Mouse (Mus musculus): Measurements from ENCODE around the gene Msh2. TPM values are rescaled to one million over a fixed set of nuclear protein-coding genes. Genes with fewer than 3 reads are reported as not detected.
"Not testable (repeated sequence)": the region's sequence is repeated elsewhere in the genome, so short reads cannot be mapped to it uniquely, and the experiment has no call there.

Gene Msh2
- polyA plus RNA-seq (2012), result 0.43 and 0.57 TPM in 2 replicates

DNA sequence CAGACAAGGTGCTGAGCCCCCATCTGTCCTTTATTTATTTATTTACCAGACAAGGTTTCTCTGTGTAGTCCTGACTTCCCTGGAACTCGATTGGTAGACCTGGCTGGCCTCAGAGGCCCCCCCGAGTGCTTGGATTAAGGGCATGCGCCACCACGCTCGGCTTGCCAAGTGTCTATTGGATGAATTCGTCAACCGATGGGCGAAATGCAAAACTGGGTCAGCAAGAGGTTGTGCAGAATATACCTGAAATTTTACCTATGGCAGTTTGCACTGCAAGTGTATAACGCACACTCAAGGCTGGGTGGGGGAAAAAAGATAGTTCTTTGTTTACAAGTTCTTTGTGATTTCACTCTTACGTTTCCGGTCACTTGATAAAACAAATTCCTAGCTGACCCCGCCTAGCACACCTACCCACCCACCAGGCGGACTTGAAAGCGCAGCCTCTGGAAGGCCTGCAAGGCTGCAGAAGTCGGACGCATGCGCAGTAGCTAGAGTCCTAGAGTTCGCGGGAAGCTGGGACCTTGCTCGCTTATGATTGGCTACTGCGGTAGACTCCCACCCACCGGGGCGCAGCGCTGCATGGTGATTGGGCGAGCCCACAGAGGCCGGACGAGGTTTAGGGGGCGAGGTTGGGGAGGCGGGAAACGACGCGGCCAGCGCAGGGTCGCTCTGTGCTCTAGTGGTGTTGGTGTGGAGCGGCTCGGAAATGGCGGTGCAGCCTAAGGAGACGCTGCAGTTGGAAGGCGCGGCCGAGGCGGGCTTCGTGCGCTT, at the start of gene Msh2:
Gene Msh2 (plus strand): TSS at position 441 of the 771 bp plus-strand sequence.
- no peaks in the 10 kb centered on the region for H3K9me3 ChIP-seq (ENCODE audit: control insufficient read depth, low read length)
- peaks cover 11% of the 10 kb centered on the region for H3K36me3 ChIP-seq (ENCODE audit: control insufficient read depth)
- H3K27me3 ChIP-seq (ENCODE audit: control insufficient read depth), result no peaks in the 10 kb centered on the region
- H3K4me3 ChIP-seq (replicated peaks), result peak within 1 kb of the TSS; percentile 86
- peaks cover 25% of the 10 kb centered on the region for H3K4me1 ChIP-seq (ENCODE audit: control insufficient read depth)
- TF ChIP-seq GATA1 (IDR thresholded peaks at IDR 0.05; ENCODE audit: low read length), result no peak
- TF ChIP-seq TAL1 (IDR thresholded peaks at IDR 0.05; ENCODE audit: low read length), result no peak

DNA sequence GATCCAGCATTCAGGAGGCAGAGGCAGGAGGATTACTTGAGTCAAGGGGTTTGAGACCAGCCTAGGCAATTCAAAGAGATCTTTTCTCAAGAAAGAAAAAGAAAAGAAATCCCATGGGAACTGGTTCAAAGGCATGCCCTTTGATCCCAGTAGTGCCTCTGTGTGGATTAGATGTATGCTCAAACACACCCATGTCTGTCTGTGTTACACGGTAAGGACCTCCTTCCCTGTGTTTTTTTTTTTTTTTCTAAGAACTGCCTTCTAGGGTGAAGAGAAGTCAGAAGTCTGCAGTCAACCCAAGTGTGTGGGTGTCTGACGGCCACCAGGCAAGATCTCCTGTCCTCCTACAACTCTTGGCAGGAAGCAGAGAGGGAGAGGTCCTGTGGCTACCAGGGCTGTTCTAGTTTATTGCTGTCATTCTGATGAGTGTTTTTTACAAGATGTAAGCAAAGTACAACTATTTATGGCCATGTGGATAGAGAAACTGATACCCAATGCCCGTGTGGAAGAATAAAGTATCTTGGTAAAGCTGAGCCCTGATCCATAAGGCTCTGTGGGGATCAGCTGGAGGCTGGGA, 46.5 kb upstream of the Msh2 start:
- H3K27me3 ChIP-seq (ENCODE audit: control insufficient read depth), result no peaks in the 10 kb centered on the region
- no peaks in the 10 kb centered on the region for H3K4me1 ChIP-seq (ENCODE audit: control insufficient read depth)
- no peaks in the 10 kb centered on the region for H3K36me3 ChIP-seq (ENCODE audit: control insufficient read depth)
- no peaks in the 10 kb centered on the region for H3K9me3 ChIP-seq (ENCODE audit: control insufficient read depth, low read length)
- no peak overlapping the region for H3K4me3 ChIP-seq (replicated peaks)
- TF ChIP-seq TAL1 (IDR thresholded peaks at IDR 0.05; ENCODE audit: low read length) (no peak), GATA1 (IDR thresholded peaks at IDR 0.05; ENCODE audit: low read length) (no peak)

DNA sequence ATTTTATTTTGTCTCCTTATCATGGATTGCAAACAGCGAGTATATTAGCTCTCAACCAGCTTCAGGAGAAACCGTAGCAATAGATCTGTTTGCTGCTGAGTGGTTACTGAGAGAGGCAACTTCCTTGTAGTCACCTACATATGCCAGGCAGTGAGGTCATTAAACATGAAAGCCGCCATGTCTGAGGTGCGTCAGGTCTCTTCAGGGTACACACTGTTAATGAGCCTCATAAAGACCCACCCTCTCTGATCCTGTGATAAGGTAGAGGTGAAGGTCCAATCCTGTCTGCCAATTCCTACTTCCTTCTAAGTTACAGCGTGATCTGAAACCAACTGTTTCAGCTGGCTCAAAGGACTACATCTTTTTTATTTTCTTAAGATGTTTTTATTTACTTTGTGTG, 44.0 kb upstream of the Msh2 start:
- Histone ChIP-seq H3K4me1 (ENCODE audit: control insufficient read depth) (no peaks in the 10 kb centered on the region), H3K9me3 (ENCODE audit: control insufficient read depth, low read length) (no peaks in the 10 kb centered on the region), H3K4me3 (replicated peaks) (no peak overlapping the region), H3K27me3 (ENCODE audit: control insufficient read depth) (peaks cover 2% of the 10 kb centered on the region; the same call in 1 of the 2 replicates), H3K36me3 (ENCODE audit: control insufficient read depth) (no peaks in the 10 kb centered on the region)
- TF ChIP-seq GATA1 (IDR thresholded peaks at IDR 0.05; ENCODE audit: low read length), result no peak
- TF ChIP-seq TAL1 (IDR thresholded peaks at IDR 0.05; ENCODE audit: low read length), result no peak

DNA sequence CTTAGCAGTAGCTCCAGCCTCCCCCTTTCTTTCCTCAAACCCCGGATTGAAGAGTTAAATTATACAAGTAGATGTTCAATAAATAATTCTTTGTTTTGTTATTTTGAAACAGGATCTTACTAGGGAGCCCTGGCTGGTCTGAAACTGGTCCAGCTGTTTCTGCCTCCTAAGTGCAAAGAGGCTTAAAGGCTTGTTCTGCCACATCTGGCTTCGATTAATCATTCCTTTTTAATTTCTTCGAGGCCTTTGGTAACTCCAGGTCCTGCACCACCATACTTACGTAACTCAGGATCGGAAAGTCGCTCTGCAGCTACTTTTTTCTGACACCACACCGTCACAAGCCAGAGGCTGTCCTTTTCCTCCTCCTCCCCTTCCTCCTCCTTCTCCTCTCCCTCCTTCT, 43.4 kb upstream of the Msh2 start:
- Histone ChIP-seq H3K27me3 (ENCODE audit: control insufficient read depth) (peaks cover 2% of the 10 kb centered on the region; the same call in 1 of the 2 replicates), H3K36me3 (ENCODE audit: control insufficient read depth) (no peaks in the 10 kb centered on the region), H3K9me3 (ENCODE audit: control insufficient read depth, low read length) (no peaks in the 10 kb centered on the region), H3K4me1 (ENCODE audit: control insufficient read depth) (no peaks in the 10 kb centered on the region), H3K4me3 (replicated peaks) (no peak overlapping the region)
- TF ChIP-seq TAL1 (IDR thresholded peaks at IDR 0.05; ENCODE audit: low read length) (no peak), GATA1 (IDR thresholded peaks at IDR 0.05; ENCODE audit: low read length) (no peak)

DNA sequence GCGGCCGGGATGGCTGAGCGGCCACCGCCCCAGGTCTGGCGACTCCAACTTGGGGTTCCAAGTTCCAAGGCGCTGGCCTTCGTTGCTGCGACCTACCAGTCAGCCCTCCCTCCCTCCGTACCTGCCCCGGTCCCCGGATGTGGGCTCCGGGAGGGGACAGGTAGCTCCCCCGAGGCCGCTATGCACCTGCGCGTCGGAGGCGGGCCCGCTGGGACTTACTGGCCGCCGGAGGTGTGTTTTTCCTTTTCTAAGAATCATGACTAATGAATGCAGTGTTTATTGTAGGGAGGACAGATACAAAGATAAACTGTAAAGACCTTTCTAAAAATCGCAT, 35.1 kb upstream of the Msh2 start:
- Histone ChIP-seq H3K4me1 (ENCODE audit: control insufficient read depth) (peaks cover 4% of the 10 kb centered on the region), H3K27me3 (ENCODE audit: control insufficient read depth) (peaks cover 52% of the 10 kb centered on the region), H3K4me3 (replicated peaks) (peak overlapping the region; percentile 52), H3K36me3 (ENCODE audit: control insufficient read depth) (no peaks in the 10 kb centered on the region), H3K9me3 (ENCODE audit: control insufficient read depth, low read length) (peaks cover 3% of the 10 kb centered on the region; the same call in 1 of the 2 replicates)
- no peak for TF ChIP-seq GATA1 (IDR thresholded peaks at IDR 0.05; ENCODE audit: low read length)
- no peak for TF ChIP-seq TAL1 (IDR thresholded peaks at IDR 0.05; ENCODE audit: low read length)

DNA sequence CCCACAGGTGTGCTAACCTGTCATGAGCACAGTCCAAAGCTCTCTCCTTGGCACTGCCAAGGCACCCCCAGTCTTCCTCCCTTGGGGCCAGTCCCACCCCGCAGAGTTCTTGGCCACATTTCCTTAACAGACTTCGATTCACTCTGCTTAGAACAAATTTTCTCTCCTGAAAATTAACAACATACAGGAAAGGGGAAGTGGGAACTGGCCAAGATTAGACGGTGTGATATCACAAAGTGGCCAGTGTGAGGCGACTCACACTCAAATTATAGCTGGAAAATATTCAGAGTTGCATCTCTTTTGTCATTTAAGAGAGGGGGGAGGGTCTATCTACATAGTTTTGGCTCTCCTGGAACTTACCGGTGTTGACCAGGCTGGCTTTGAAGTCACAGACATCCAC, 32.9 kb upstream of the Msh2 start:
- Histone ChIP-seq H3K27me3 (ENCODE audit: control insufficient read depth) (peaks cover 50% of the 10 kb centered on the region), H3K9me3 (ENCODE audit: control insufficient read depth, low read length) (peaks cover 3% of the 10 kb centered on the region; the same call in 1 of the 2 replicates)

DNA sequence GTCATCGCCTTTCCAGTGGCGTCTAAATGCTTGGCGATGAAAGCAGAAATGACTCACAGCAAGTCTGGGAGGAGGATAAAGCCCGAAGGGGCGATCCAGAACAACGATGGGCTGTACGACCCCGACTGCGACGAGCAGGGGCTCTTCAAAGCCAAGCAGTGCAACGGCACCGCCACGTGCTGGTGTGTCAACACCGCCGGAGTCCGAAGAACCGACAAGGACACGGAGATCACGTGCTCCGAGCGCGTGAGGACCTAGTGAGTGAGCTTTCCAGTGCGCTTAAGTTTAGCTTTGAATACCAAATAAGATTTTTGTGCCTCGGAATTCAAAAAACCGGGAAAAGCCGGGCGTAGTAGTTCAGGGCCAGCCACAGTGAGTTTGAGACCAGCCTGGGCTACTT, 31.9 kb upstream of the Msh2 start:
- Histone ChIP-seq H3K9me3 (ENCODE audit: control insufficient read depth, low read length) (peaks cover 3% of the 10 kb centered on the region; the same call in 1 of the 2 replicates), H3K4me1 (ENCODE audit: control insufficient read depth) (peaks cover 4% of the 10 kb centered on the region), H3K36me3 (ENCODE audit: control insufficient read depth) (no peaks in the 10 kb centered on the region), H3K27me3 (ENCODE audit: control insufficient read depth) (peaks cover 40% of the 10 kb centered on the region), H3K4me3 (replicated peaks) (no peak overlapping the region)
- no peak for TF ChIP-seq GATA1 (IDR thresholded peaks at IDR 0.05; ENCODE audit: low read length)

More for the DNA sequence above, 32.9 kb upstream of the Msh2 start:
- peaks cover 4% of the 10 kb centered on the region for H3K4me1 ChIP-seq (ENCODE audit: control insufficient read depth)
- H3K4me3 ChIP-seq (replicated peaks), result no peak overlapping the region
- no peaks in the 10 kb centered on the region for H3K36me3 ChIP-seq (ENCODE audit: control insufficient read depth)
- TF ChIP-seq TAL1 (IDR thresholded peaks at IDR 0.05; ENCODE audit: low read length) (no peak), GATA1 (IDR thresholded peaks at IDR 0.05; ENCODE audit: low read length) (no peak)

DNA sequence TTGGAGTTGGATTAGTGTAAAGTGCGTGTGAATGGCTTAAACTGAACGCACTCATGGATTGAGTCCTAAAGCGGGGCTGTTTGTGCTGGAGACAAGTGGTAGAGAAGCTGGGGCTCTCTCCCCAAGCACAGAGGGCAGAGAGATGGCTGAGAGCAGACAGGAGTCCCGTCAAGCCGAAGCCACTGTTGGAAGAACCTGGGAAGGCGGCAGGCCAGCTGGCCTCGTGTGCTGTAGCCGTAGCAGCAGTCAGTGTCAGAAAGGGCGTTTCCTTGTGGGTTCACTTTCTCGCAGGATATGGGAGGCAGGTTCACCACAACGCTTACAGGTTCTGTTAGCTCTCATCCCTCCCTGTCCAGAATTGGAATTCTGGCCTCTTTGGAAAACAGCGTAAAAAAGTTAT, 31.1 kb upstream of the Msh2 start:
- Histone ChIP-seq H3K27me3 (ENCODE audit: control insufficient read depth) (peaks cover 33% of the 10 kb centered on the region), H3K36me3 (ENCODE audit: control insufficient read depth) (no peaks in the 10 kb centered on the region), H3K4me1 (ENCODE audit: control insufficient read depth) (peaks cover 4% of the 10 kb centered on the region), H3K4me3 (replicated peaks) (no peak overlapping the region), H3K9me3 (ENCODE audit: control insufficient read depth, low read length) (peaks cover 3% of the 10 kb centered on the region; the same call in 1 of the 2 replicates)
- TF ChIP-seq GATA1 (IDR thresholded peaks at IDR 0.05; ENCODE audit: low read length) (no peak), TAL1 (IDR thresholded peaks at IDR 0.05; ENCODE audit: low read length) (no peak)

DNA sequence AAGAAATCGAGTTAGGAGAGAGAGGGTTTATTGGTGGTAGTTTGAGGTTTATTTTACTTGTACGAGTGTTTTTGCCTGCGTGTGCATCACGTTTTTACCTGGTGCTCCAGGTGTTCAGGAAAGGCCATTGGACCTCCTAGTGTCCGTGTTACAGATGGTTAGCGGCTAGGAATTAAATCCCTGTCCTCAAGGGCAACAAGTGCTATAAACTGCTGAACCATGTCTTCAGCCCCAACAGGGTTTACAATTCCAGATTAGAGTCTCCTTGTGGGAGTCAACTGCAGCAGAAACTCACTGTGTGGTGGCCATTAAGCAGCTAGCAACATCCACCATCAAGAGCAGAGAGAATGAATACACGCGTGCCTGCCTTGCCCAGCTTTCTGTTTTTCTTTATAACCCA, 29.4 kb upstream of the Msh2 start:
- no peaks in the 10 kb centered on the region for H3K36me3 ChIP-seq (ENCODE audit: control insufficient read depth)
- no peaks in the 10 kb centered on the region for H3K4me1 ChIP-seq (ENCODE audit: control insufficient read depth)
- H3K9me3 ChIP-seq (ENCODE audit: control insufficient read depth, low read length), result no peaks in the 10 kb centered on the region
- TF ChIP-seq GATA1 (IDR thresholded peaks at IDR 0.05; ENCODE audit: low read length), result no peak
- H3K4me3 ChIP-seq (replicated peaks), result no peak overlapping the region
- peaks cover 15% of the 10 kb centered on the region for H3K27me3 ChIP-seq (ENCODE audit: control insufficient read depth)

DNA sequence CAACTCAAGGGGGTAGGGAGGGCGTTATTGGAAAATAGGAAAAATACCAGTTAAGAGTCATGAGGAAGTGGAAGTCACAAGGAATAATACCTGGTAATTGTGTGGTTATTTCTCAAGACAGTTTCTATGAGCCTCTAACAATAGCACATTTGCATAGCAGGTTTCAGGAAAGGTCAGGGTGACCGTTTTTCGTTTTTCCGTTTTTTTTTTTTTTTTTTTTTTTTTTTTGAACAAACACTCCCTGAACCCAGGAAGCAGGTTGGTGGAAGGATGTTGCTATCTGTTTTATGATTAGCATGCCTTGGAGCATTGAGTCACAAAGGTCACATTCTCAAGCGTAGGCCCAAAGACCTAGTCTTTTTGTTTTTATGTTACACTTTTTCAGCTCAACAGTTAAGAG, 16.5 kb upstream of the Msh2 start:
- not testable (repeated sequence) for H3K27me3 ChIP-seq (ENCODE audit: control insufficient read depth); H3K36me3 ChIP-seq (ENCODE audit: control insufficient read depth); H3K4me1 ChIP-seq (ENCODE audit: control insufficient read depth); H3K4me3 ChIP-seq (replicated peaks)
- peaks cover 17% of the 10 kb centered on the region for H3K9me3 ChIP-seq (ENCODE audit: control insufficient read depth, low read length)

DNA sequence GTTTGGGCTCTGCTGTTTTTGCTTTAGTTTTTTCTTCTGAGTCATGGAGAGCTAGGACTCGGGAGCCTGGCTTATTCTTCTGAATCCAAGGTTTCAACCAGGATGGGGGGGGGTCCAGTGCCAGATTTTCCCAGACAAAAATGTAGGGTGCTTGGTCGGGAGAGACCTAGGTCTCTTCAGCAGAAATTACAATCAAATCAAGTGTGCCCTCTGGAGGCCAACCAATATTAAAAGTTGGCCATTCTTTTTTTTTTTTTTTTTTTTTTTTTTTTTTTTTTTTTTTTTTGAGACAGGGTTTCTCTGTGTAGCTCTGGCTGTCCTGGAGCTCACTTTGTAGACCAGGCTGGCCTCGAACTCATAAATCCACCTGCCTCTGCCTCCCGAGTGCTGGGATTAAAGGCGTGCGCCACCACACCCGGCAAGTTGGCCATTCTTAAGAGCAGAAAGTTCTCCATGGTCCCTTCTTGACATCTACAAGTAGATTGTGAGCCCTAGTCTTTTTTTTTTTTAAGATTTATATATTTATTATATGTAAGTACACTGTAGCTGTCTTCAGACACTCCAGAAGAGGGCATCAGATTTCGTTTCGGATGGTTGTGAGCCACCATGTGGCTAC, 10.1 kb upstream of the Msh2 start:
- H3K4me3 ChIP-seq (replicated peaks); H3K36me3 ChIP-seq (ENCODE audit: control insufficient read depth); H3K4me1 ChIP-seq (ENCODE audit: control insufficient read depth); H3K27me3 ChIP-seq (ENCODE audit: control insufficient read depth): not testable (repeated sequence)
- H3K9me3 ChIP-seq (ENCODE audit: control insufficient read depth, low read length), result peaks cover 17% of the 10 kb centered on the region
